Comparison of ENCODE assay signal across 7 mouse cellular contexts in the genomic region with DNA sequence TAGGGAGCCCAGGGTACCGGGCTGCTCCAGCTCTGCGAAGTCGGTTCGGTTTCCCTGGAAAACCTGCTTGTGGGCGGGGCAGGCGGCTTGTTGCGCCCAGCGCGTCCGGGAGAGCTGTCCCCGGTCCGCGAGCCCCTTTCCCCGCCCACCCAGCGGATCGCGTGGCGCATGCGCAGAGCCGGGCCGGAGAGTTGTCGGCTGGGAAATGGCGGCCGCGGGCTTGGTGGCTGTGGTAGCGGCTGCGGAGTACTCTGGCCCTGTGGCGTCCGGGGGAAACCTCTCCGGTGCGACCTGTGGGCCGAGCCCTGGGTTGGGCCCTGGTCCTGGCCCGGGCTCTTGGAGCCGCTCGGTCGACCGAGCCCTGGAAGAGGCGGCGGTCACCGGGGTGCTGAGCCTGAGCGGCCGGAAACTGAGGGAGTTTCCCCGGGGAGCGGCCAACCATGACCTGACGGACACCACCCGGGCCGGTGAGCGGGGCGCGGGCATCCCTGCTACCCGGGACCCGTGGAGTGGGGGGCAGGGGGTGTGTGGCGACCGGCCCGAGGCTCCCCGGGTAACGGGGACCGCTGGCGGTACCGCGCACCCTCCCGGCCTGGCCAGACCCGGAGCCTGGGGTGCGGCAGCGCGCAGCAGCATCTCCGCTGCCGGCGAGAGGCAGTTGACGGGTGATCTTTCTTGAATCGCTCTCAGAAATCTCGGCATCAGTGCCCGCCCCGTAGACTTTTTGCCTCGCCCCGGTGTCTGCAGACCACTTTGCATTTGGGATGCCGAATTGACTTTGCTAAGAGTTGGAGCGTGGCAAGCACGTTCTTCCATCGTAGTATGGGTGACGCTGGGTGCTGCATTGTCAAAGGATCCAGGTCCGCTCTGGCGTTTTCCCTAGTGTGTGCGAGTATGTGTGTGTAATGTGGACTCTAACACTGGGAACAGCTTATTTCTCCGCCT. TPM values are rescaled to one million over a fixed set of nuclear protein-coding genes. Genes with fewer than 3 reads are reported as not detected.
DNase-seq lines count a peak whose midpoint lies in the region; ATAC-seq and TF ChIP-seq lines count a peak whose summit lies in the region.

A gene (plus strand): TSS at position 164 of the 945 bp plus-strand sequence.

- no peak for TF ChIP-seq CTCF in intestine, postnatal 0 days (IDR thresholded peaks at IDR 0.05; ENCODE audit: low read depth)
- no peak for TF ChIP-seq CTCF in small intestine, adult 2 months (IDR thresholded peaks at IDR 0.05; ENCODE audit: extremely low read depth, insufficient read length, insufficient replicate concordance, low read depth, low read length)

- WGBS in intestine, postnatal 0 days = under 1% methylated on average over 69 of the region's 85 CpGs
- under 1% methylated on average over 81 of the region's 85 CpGs for WGBS in midbrain, embryonic 12.5 days
- under 1% methylated on average over 85 of the region's 85 CpGs for WGBS in small intestine, adult 2 months

- H3K27me3 ChIP-seq in intestine, postnatal 0 days (replicated peaks; ENCODE audit: control insufficient read depth, insufficient read depth, low read length) = no peaks in the 10 kb centered on the region
- H3K27me3 ChIP-seq in midbrain, embryonic 12.5 days = no peaks in the 10 kb centered on the region
- H3K27me3 ChIP-seq in small intestine, adult 2 months (ENCODE audit: control insufficient read depth, insufficient read depth, low read length) = no peaks in the 10 kb centered on the region

- H3K4me1 ChIP-seq in intestine, postnatal 0 days (replicated peaks; ENCODE audit: control insufficient read depth, insufficient read depth, low read length) = no peaks in the 10 kb centered on the region
- H3K4me1 ChIP-seq in midbrain, embryonic 12.5 days = peaks cover 11% of the 10 kb centered on the region
- H3K4me1 ChIP-seq in small intestine, adult 2 months (ENCODE audit: control insufficient read depth, insufficient read depth, insufficient read length, low read length) = no peaks in the 10 kb centered on the region

- H3K36me3 ChIP-seq in intestine, postnatal 0 days (ENCODE audit: control insufficient read depth, insufficient read depth) = no peaks in the 10 kb centered on the region
- no peaks in the 10 kb centered on the region for H3K36me3 ChIP-seq in midbrain, embryonic 12.5 days
- no peaks in the 10 kb centered on the region for H3K36me3 ChIP-seq in small intestine, adult 2 months (ENCODE audit: control insufficient read depth, insufficient read depth, low read length)

- H3K4me2 ChIP-seq in intestine, postnatal 0 days (replicated peaks; ENCODE audit: low read depth) = peak within 1 kb of the TSS; percentile 70
- peak within 1 kb of the TSS; percentile 71 for H3K4me2 ChIP-seq in midbrain, embryonic 12.5 days (replicated peaks)

- intact Hi-C loops in left cerebral cortex, postnatal 4 days (cut with DNase I) = no loop called here

- peak within 1 kb of the TSS; percentile 81 for H3K27ac ChIP-seq in intestine, postnatal 0 days (ENCODE audit: low read depth, low read length)
- peak within 1 kb of the TSS; percentile 90 for H3K27ac ChIP-seq in midbrain, embryonic 12.5 days (replicated peaks)
- H3K27ac ChIP-seq in small intestine, adult 2 months (ENCODE audit: insufficient read depth, low read depth, low read length) = peak within 1 kb of the TSS; percentile 68

- no peaks in the 10 kb centered on the region for H3K9me3 ChIP-seq in intestine, postnatal 0 days (ENCODE audit: control insufficient read depth)
- no peaks in the 10 kb centered on the region for H3K9me3 ChIP-seq in midbrain, embryonic 12.5 days

- H3K9ac ChIP-seq in intestine, postnatal 0 days (ENCODE audit: low read depth, low read length) = peak within 1 kb of the TSS; percentile 91
- H3K9ac ChIP-seq in midbrain, embryonic 12.5 days (replicated peaks) = peak within 1 kb of the TSS; percentile 90

- TF ChIP-seq POLR2A in small intestine, adult 2 months (IDR thresholded peaks at IDR 0.05; ENCODE audit: low read depth, low read length) = peak; percentile 97

- H3K4me3 ChIP-seq in intestine, postnatal 0 days (ENCODE audit: low read depth, low read length) = peak within 1 kb of the TSS; percentile 89
- peak within 1 kb of the TSS; percentile 97 for H3K4me3 ChIP-seq in midbrain, embryonic 12.5 days
- H3K4me3 ChIP-seq in small intestine, adult 2 months (ENCODE audit: low read depth, low read length) = peak within 1 kb of the TSS; percentile 98

- peak; percentile 88 for ATAC-seq in intestine, postnatal 0 days
- peak; percentile 91 for ATAC-seq in midbrain, embryonic 12.5 days (ENCODE audit: low FRiP score, low read depth)

- peak; percentile 91 for DNase-seq in adrenal gland, adult 8-10 months
- DNase-seq in embryo, embryonic 9.5 days (ENCODE audit: extremely low spot score) = peak; percentile 97
- DNase-seq in gonadal fat pad, adult 2 months (ENCODE audit: low read depth) = no peak
- peak; percentile 97 for DNase-seq in left cerebral cortex, postnatal 4 days

RNA-seq across cellular contexts. Expression of the gene that starts here (rescaled TPM):
- total RNA-seq in adrenal gland, adult 8-10 months (2022) = 10 to 100 TPM; 36.3 to 48.0 (median 42.9) TPM
- 29.9 and 30.0 TPM in 2 replicates for polyA plus RNA-seq in gonadal fat pad, adult 2 months (2012; rRNA removed)
- polyA plus RNA-seq in intestine, postnatal 0 days (2015; fragmentation: Nextera tagmentation; extraction: Ambion mirVana) = 7.8 and 8.4 TPM in 2 replicates
- 10 to 100 TPM; 46.9 to 47.9 TPM for total RNA-seq in left cerebral cortex, postnatal 4 days (2021)
- polyA plus RNA-seq in midbrain, embryonic 12.5 days (2016; fragmentation: Nextera tagmentation; extraction: Ambion mirVana) = 48.5 and 53.4 TPM in 2 replicates
- 5.9 and 12.7 TPM in 2 replicates for polyA plus RNA-seq in small intestine, adult 2 months (2012; rRNA removed)
